Mouse (Mus musculus) urinary bladder, postnatal 10 days (tissue): ENCODE results near the gene Ttc33.

Experiments used
- DNase-seq: peaks from one replicate; pipeline ENCODE4 v3.0.0; 2022; ENCODE audit warnings: low spot score

The Ttc33 gene

DNA sequence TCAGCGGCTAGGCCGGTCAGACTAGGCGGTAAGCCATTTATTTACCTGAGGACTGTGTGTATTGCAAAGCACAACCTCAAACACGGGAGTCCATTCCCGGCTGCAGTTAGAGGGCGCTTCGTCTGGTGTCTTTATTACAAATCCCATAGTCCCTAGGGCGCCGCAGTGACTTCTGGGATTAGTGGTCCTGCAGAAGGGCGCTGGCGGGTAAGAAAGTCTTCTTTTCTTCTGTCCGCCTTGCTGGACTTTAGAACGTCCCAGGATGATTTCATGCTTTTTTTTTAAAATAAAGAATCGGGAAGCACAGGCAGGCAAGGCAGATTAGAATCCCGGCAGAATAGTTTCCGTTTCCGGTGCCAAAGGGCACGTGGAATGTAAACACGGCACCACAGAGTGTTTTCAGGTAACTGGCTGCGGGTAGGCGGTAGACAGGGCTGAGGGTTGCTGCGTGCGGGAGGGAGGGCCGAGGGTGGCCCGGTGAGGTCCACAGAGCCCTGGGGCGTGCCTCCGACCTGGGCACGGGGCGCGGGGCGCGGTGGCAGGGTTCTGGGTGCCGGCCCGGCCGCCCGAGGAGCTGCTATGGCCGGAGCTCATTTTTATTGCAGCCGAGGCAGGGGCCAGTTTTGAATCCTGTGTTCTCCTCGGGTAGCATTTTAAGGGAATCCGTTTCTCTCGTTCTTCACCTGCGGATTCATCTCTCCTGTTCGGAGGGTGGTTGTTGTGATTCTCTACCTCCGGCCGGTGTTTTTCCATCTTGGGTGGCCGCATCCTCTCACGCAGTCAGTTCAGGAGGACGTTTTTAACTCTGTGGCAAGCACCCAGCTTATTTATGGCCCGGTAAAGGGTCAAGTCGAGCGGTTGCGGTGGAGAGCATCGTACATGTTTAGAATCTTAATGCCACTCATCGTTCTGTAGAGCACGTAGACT, at the start of gene Ttc33:
TSS of gene Ttc33 (plus strand) at position 160 of the 927 bp plus-strand sequence.
- DNase-seq, result peak; percentile 24

- no peak for DNase-seq
These were observed 47.1 kb upstream of the Ttc33 start for GRCm38 (mm10) chr15:5138021-5138856.

DNA sequence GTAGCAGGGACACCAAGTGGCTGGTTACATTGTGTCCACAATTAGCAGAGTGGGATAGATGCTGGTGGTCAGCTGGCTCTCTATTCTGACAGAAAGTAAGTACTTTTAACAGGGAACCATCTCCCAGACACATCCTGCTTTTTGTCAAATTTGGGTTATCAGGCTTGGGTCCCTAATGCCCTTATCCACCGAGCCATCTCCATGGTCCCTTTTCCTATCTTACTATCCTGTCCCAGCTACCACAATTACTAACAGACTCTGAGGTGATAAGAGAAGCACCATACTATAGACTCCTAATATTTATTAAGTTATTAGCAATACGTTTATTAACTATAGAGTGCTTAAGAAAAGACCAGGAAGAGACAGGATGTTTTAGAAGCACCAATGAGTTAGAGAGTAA, 46.0 kb upstream of the Ttc33 start:
- DNase-seq, result no peak

DNA sequence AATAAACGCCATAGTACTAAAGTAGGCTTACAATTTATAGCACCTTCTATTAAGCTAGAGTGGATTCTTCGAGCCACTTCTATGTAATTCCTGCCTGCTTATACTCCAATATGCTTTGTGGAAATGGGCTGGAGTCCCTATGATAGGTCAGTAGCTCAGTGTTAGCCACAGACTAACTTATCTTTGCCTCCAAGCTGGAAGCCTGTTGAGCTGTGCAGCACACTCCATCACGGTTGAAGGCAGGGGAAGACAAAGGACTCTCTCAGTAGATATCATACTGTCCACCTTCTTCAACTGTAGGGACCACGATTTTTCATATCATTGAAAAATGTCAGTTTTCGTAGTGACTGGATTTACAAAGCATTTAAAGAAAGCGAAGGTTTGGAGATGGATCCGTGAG, 45.5 kb upstream of the Ttc33 start:
- DNase-seq, result no peak

- DNase-seq, result no peak
These were observed 45.0 kb upstream of the Ttc33 start for GRCm38 (mm10) chr15:5140357-5140756.

- no peak for DNase-seq
These were observed 43.3 kb upstream of the Ttc33 start for GRCm38 (mm10) chr15:5142047-5142446.

- no peak for DNase-seq
These were observed 42.6 kb upstream of the Ttc33 start for GRCm38 (mm10) chr15:5142714-5143113.

DNA sequence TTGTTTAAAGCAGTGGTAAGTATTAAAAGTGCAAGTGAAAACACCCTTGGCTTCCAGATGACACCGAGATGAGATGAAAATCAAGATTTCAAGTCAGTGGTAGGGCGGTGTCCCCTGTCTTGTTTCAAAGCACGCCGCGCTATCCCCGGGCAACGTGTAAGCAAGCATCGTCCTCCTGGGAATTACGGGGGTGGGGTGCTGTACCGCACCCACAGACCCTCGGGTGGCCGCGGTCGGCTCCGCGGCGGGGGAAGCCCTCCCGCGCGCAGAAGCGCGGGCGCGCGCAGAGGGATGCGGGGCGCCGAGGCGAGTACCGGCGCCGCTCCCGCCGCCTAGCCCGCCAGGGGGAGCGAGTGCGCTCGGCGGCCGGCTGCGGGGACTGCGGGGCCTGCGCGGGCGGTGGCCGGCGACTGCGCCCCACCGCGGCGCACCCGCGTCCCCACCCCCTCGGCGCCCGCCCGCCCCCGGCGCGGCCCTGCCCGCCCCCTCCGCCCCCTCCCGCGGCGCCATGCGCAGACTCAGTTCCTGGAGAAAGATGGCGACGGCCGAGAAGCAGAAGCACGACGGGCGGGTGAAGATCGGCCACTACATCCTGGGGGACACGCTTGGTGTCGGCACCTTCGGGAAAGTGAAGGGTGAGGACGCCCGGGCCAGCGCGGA, 41.8 kb upstream of the Ttc33 start, which contains the start of gene Prkaa1:
TSS of gene Prkaa1 (plus strand) at position 501 of the 660 bp plus-strand sequence.
- peak; percentile 15 for DNase-seq

- peak; percentile 32 for DNase-seq
These were observed 41.1 kb upstream of the Ttc33 start for GRCm38 (mm10) chr15:5144021-5144778.

DNA sequence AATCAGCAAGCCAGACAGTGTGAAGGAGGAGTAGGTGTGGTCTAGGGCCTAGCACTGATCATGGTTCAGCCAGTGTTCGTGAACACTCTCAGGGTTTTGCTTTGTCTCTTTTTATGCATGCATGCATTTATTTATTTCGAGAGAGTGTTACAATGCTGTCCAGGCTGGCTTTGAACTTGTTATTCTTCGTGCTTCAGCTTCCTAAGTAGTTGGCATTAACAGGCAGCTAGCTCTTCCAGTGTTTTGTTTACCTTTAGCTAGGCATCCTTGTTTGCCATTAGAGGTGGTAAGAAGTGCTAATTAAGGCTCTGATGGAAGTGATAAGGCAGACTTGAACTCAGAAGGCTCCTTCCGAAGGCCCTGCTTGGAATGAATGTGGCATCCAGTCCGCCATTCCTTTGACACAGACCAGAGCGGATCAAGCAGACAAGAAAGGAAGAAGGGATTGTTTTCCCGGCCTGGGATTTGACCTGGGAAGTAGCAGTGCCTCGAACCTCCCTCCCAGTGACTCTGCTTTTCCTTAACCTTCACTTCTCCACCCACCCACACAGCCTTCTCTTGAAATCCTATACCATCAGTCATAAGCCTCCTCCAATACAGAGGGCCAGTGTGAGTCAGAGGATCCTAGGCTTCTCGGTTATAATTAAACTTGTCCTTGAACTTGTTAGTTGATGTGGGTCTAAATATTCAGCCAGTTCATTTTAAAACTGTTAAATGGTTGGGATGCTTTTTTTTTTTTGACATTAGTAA, 40.0 kb upstream of the Ttc33 start:
- DNase-seq, result no peak

GRCm38 (mm10) chr15:5149187-5149586, 36.1 kb upstream of the Ttc33 start:
- DNase-seq, result no peak

- no peak for DNase-seq
These were observed 33.2 kb upstream of the Ttc33 start for GRCm38 (mm10) chr15:5152171-5152570.

- DNase-seq, result no peak
These were observed 30.7 kb upstream of the Ttc33 start for GRCm38 (mm10) chr15:5154621-5155020.

DNA sequence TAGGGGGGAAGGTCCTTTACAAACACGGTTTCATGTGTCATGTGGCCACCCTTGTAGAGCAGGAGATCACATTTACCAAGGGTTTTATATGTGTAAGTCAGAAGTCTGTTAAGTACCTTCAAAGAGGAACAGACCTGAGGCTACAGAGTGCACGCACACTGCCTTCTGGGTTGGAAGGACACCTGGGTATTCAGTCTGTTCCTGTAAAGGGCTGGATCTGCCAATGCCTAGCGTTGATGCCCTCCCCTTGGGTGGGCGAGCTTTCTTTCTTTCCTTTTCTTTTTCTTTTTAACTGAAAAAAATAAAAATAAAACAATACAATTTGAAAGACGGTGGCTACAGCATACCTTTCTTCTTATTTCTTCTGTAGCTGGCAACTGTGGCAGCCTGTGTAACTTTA, 30.2 kb upstream of the Ttc33 start:
- no peak for DNase-seq

GRCm38 (mm10) chr15:5156355-5156754, 29.0 kb upstream of the Ttc33 start:
- no peak for DNase-seq

DNA sequence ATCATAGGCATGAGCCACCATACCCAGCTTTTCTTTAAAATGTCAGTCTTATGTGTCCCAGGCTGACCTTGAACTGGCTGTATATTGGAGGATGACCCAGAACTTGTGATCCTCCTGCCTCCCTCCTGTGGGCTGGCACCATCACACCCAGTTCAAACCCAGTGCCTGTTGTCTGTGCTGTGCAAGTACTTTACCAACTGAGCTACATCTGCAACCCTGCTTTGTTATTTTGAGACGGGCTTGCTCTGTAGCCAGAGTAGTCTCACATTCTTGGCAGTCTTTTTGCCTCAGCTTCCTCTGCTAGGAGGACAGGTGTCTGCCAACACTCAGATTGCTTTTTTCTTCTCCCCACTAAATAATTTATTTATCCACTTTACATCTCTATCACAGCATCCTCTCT, 27.9 kb upstream of the Ttc33 start:
- DNase-seq, result no peak

DNA sequence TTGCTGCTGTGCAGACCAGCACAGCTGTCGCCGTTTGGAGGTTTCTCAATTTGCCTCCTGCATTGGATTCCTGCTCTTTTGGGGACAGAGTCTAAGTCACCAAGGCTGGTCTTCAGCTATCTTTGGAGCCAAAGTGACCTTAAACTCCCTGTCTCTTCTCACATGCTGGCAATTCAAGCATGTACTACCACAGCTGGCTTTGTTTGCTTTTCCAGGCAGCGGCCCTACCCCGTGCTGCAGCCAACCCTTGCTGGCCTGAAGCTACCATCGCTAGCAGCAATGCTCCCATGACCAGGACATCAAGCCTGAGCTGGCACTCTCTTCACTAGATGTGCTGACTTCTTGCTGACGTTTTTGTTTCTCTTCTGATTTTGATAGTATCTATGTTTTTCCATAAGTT, 26.5 kb upstream of the Ttc33 start:
- DNase-seq, result no peak

DNA sequence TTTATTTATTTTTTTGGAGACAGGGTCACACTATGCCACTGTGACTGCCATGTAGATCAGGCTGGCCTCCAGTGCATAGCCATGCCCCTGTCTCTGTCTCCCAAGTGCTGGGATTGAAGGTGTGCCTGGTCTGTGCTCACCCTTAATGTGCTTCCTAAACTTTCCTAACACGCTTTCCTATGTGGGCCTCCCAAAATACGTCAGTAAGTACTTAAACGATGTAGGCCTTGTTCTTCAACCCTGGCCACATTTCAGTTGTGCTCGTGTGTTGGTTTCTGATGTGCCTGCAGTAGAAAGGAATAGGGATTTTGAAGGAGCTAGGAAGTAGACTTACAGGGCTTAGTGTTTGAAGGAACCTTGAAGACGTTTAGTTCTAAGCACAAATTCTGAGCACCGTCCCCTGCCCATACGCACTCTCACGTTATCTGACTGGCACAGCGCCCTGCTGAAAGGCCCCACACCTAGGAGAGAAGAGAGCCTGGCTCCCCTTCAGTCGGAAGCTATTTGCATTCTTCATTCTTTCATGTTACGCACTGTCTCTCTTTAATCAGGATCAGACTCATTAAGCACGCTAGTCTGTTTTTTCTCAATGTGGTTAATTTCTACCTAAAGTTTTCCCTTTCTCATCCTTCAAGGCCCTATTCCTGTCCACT, 20.1 kb upstream of the Ttc33 start:
- DNase-seq, result no peak

DNA sequence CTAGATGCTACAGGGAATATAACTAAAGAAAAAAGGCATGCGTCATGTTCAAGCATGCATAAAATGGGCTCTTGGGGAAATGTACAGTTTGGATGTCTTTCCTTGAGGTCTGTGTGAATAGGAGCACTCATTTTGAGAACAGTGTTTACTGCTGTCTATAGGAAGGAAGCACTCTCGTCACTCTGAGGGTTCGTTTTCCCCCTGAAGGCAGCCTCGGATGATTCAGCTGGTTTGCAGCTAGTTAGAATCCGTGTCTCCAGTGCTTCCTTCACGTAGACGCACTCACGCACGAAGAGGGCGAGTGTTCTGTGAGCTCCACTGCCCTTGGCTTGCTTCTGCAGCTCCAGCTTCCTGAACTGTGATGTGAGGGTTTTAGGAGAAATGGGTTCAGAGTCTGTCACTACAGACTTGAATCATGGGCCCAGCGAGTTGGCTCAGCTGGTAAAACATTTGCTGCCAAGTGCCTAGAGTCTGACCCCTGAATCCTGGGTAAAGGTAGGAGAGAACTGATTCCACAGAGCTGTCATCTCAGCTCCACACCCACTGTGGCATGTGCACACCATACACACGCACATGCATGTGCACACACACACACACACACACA, 12.0 kb upstream of the Ttc33 start:
- DNase-seq, result no peak
